Mouse (Mus musculus): Measurements from ENCODE around the gene 4930438A08Rik. TPM values are rescaled to one million over a fixed set of nuclear protein-coding genes. Genes with fewer than 3 reads are reported as not detected.

Gene 4930438A08Rik
- polyA plus RNA-seq, 1 experiment from 2014 or later: not detected

- H3K36me3 ChIP-seq (ENCODE audit: control insufficient read depth, insufficient read depth, low read length): peaks cover 11% of the 10 kb centered on the region
- H3K27me3 ChIP-seq (replicated peaks; ENCODE audit: control insufficient read depth, insufficient read depth, low read length): no peaks in the 10 kb centered on the region
- H3K4me2 ChIP-seq (ENCODE audit: low read length): no peak overlapping the region
- DNase-seq (ENCODE audit: low spot score) (no peak), ATAC-seq (no peak)
- no peak overlapping the region for H3K4me3 ChIP-seq (ENCODE audit: low read depth, low read length)
- H3K9me3 ChIP-seq (replicated peaks; ENCODE audit: control insufficient read depth, low read length): no peaks in the 10 kb centered on the region
- 94% methylated on average over 3 of the region's 3 CpGs for WGBS
- peaks cover 31% of the 10 kb centered on the region for H3K4me1 ChIP-seq (ENCODE audit: control insufficient read depth, insufficient read depth, low read length)
- no peak overlapping the region for H3K9ac ChIP-seq (ENCODE audit: low read length)
- no peak overlapping the region for H3K27ac ChIP-seq (ENCODE audit: low read depth, low read length)
These were observed 52.2 kb downstream of the 4930438A08Rik start for GRCm38 (mm10) chr11:58326781-58327180.

GRCm38 (mm10) chr11:58329906-58330275 lies 55.3 kb downstream of the 4930438A08Rik start:
- Histone ChIP-seq H3K4me2 (ENCODE audit: low read length) (peak overlapping the region; percentile 90), H3K27me3 (replicated peaks; ENCODE audit: control insufficient read depth, insufficient read depth, low read length) (no peaks in the 10 kb centered on the region), H3K9me3 (replicated peaks; ENCODE audit: control insufficient read depth, low read length) (no peaks in the 10 kb centered on the region), H3K36me3 (ENCODE audit: control insufficient read depth, insufficient read depth, low read length) (peaks cover 30% of the 10 kb centered on the region), H3K4me1 (ENCODE audit: control insufficient read depth, insufficient read depth, low read length) (peaks cover 23% of the 10 kb centered on the region), H3K27ac (ENCODE audit: low read depth, low read length) (peak overlapping the region; percentile 60; the same call in 1 of the 2 replicates), H3K9ac (ENCODE audit: low read length) (peak overlapping the region; percentile 77), H3K4me3 (ENCODE audit: low read depth, low read length) (peak overlapping the region; percentile 86)
- 0% methylated on average over 21 of the region's 21 CpGs for WGBS
- peak; percentile 35 for ATAC-seq
- DNase-seq (ENCODE audit: low spot score): no peak

- H3K36me3 ChIP-seq (ENCODE audit: control insufficient read depth, insufficient read depth, low read length): peaks cover 32% of the 10 kb centered on the region
- peak; percentile 97 for ATAC-seq
- H3K9ac ChIP-seq (ENCODE audit: low read length): peak within 1 kb of the TSS; percentile 77
- no peaks in the 10 kb centered on the region for H3K27me3 ChIP-seq (replicated peaks; ENCODE audit: control insufficient read depth, insufficient read depth, low read length)
- under 1% methylated on average over 52 of the region's 52 CpGs for WGBS
- peak within 1 kb of the TSS; percentile 90 for H3K4me2 ChIP-seq (ENCODE audit: low read length)
- peak; percentile 99 for DNase-seq (ENCODE audit: low spot score)
- peaks cover 23% of the 10 kb centered on the region for H3K4me1 ChIP-seq (ENCODE audit: control insufficient read depth, insufficient read depth, low read length)
- no peaks in the 10 kb centered on the region for H3K9me3 ChIP-seq (replicated peaks; ENCODE audit: control insufficient read depth, low read length)
- peak within 1 kb of the TSS; percentile 60; the same call in 1 of the 2 replicates for H3K27ac ChIP-seq (ENCODE audit: low read depth, low read length)
- H3K4me3 ChIP-seq (ENCODE audit: low read depth, low read length): peak within 1 kb of the TSS; percentile 86
These were observed 55.9 kb downstream of the 4930438A08Rik start, which contains the start of the genes Zfp672 and Sh3bp5l for GRCm38 (mm10) chr11:58330276-58331148. Zfp672 (minus strand) TSS chr11:58330339. Sh3bp5l (plus strand) TSS chr11:58330724.

- no peaks in the 10 kb centered on the region for H3K9me3 ChIP-seq (replicated peaks; ENCODE audit: control insufficient read depth, low read length)
- WGBS: 26% methylated on average over 10 of the region's 10 CpGs
- H3K27ac ChIP-seq (ENCODE audit: low read depth, low read length): no peak overlapping the region
- H3K4me2 ChIP-seq (ENCODE audit: low read length): peak overlapping the region; percentile 90
- no peaks in the 10 kb centered on the region for H3K27me3 ChIP-seq (replicated peaks; ENCODE audit: control insufficient read depth, insufficient read depth, low read length)
- H3K9ac ChIP-seq (ENCODE audit: low read length): peak overlapping the region; percentile 77
- no peak for ATAC-seq
- H3K4me1 ChIP-seq (ENCODE audit: control insufficient read depth, insufficient read depth, low read length): peaks cover 23% of the 10 kb centered on the region
- peaks cover 34% of the 10 kb centered on the region for H3K36me3 ChIP-seq (ENCODE audit: control insufficient read depth, insufficient read depth, low read length)
- peak overlapping the region; percentile 86 for H3K4me3 ChIP-seq (ENCODE audit: low read depth, low read length)
- DNase-seq (ENCODE audit: low spot score): no peak
These were observed 56.5 kb downstream of the 4930438A08Rik start for GRCm38 (mm10) chr11:58331149-58331495.

- no peaks in the 10 kb centered on the region for H3K27me3 ChIP-seq (replicated peaks; ENCODE audit: control insufficient read depth, insufficient read depth, low read length)
- no peak for DNase-seq (ENCODE audit: low spot score)
- peaks cover 23% of the 10 kb centered on the region for H3K4me1 ChIP-seq (ENCODE audit: control insufficient read depth, insufficient read depth, low read length)
- H3K9ac ChIP-seq (ENCODE audit: low read length): peak overlapping the region; percentile 77
- no peaks in the 10 kb centered on the region for H3K9me3 ChIP-seq (replicated peaks; ENCODE audit: control insufficient read depth, low read length)
- peaks cover 37% of the 10 kb centered on the region for H3K36me3 ChIP-seq (ENCODE audit: control insufficient read depth, insufficient read depth, low read length)
- peak overlapping the region; percentile 90 for H3K4me2 ChIP-seq (ENCODE audit: low read length)
- H3K4me3 ChIP-seq (ENCODE audit: low read depth, low read length): peak overlapping the region; percentile 86
- no peak for ATAC-seq
- no peak overlapping the region for H3K27ac ChIP-seq (ENCODE audit: low read depth, low read length)
- WGBS: 91% methylated on average over 6 of the region's 6 CpGs
These were observed 56.9 kb downstream of the 4930438A08Rik start for GRCm38 (mm10) chr11:58331546-58331945.

- H3K4me2 ChIP-seq (ENCODE audit: low read length): no peak overlapping the region
- DNase-seq (ENCODE audit: low spot score): no peak
- no peak overlapping the region for H3K9ac ChIP-seq (ENCODE audit: low read length)
- H3K36me3 ChIP-seq (ENCODE audit: control insufficient read depth, insufficient read depth, low read length): peaks cover 52% of the 10 kb centered on the region
- no peak for ATAC-seq
- no peaks in the 10 kb centered on the region for H3K9me3 ChIP-seq (replicated peaks; ENCODE audit: control insufficient read depth, low read length)
- H3K4me1 ChIP-seq (ENCODE audit: control insufficient read depth, insufficient read depth, low read length): peaks cover 15% of the 10 kb centered on the region
- H3K4me3 ChIP-seq (ENCODE audit: low read depth, low read length): no peak overlapping the region
- H3K27me3 ChIP-seq (replicated peaks; ENCODE audit: control insufficient read depth, insufficient read depth, low read length): no peaks in the 10 kb centered on the region
- WGBS: 88% methylated on average over 3 of the region's 3 CpGs
- no peak overlapping the region for H3K27ac ChIP-seq (ENCODE audit: low read depth, low read length)
These were observed 60.1 kb downstream of the 4930438A08Rik start for GRCm38 (mm10) chr11:58334746-58335145.

Other genes with a start within 250 kb of the 4930438A08Rik start
- not detected in 2 replicates for gene Gm12248, start 181.7 kb upstream of the 4930438A08Rik start, polyA plus RNA-seq (2014; fragmentation: Nextera tagmentation; extraction: Ambion mirVana)
- 136 and 146 TPM in 2 replicates for gene Cnot8, start 170.6 kb upstream of the 4930438A08Rik start, polyA plus RNA-seq (2014; fragmentation: Nextera tagmentation; extraction: Ambion mirVana)
- gene Gemin5, start 106.3 kb upstream of the 4930438A08Rik start, polyA plus RNA-seq (2014; fragmentation: Nextera tagmentation; extraction: Ambion mirVana): 15.0 and 15.2 TPM in 2 replicates
- 107 and 138 TPM in 2 replicates for gene Mrpl22, start 103.1 kb upstream of the 4930438A08Rik start, polyA plus RNA-seq (2014; fragmentation: Nextera tagmentation; extraction: Ambion mirVana)
- 1.4 and 1.6 TPM in 2 replicates for gene Igtp, start 75.2 kb upstream of the 4930438A08Rik start, polyA plus RNA-seq (2014; fragmentation: Nextera tagmentation; extraction: Ambion mirVana)
- 0.57 and 0.63 TPM in 2 replicates for gene Irgm2, start 75.2 kb upstream of the 4930438A08Rik start, polyA plus RNA-seq (2014; fragmentation: Nextera tagmentation; extraction: Ambion mirVana)
- gene Zfp692, start 32.3 kb downstream of the 4930438A08Rik start, polyA plus RNA-seq (2014; fragmentation: Nextera tagmentation; extraction: Ambion mirVana): 13.1 and 14.2 TPM in 2 replicates
- gene Zfp672, start 55.5 kb downstream of the 4930438A08Rik start, polyA plus RNA-seq (2014; fragmentation: Nextera tagmentation; extraction: Ambion mirVana): 38.8 and 45.4 TPM in 2 replicates
- gene Sh3bp5l, start 55.9 kb downstream of the 4930438A08Rik start, polyA plus RNA-seq (2014; fragmentation: Nextera tagmentation; extraction: Ambion mirVana): 29.5 and 43.3 TPM in 2 replicates
- gene Lypd8, start 104.2 kb downstream of the 4930438A08Rik start, polyA plus RNA-seq (2014; fragmentation: Nextera tagmentation; extraction: Ambion mirVana): 0.22 TPM in 1 of 2 replicates, not detected in the other
- not detected in 2 replicates for gene 1810065E05Rik, start 146.3 kb downstream of the 4930438A08Rik start, polyA plus RNA-seq (2014; fragmentation: Nextera tagmentation; extraction: Ambion mirVana)
- gene Gm12253, start 157.8 kb downstream of the 4930438A08Rik start, polyA plus RNA-seq (2014; fragmentation: Nextera tagmentation; extraction: Ambion mirVana): not detected in 2 replicates
- gene Lypd9, start 178.1 kb downstream of the 4930438A08Rik start, polyA plus RNA-seq (2014; fragmentation: Nextera tagmentation; extraction: Ambion mirVana): not detected in 2 replicates
- not detected in 2 replicates for gene Olfr30, start 187.5 kb downstream of the 4930438A08Rik start, polyA plus RNA-seq (2014; fragmentation: Nextera tagmentation; extraction: Ambion mirVana)
- not detected in 2 replicates for gene Olfr332, start 217.8 kb downstream of the 4930438A08Rik start, polyA plus RNA-seq (2014; fragmentation: Nextera tagmentation; extraction: Ambion mirVana)
- gene Olfr331, start 227.8 kb downstream of the 4930438A08Rik start, polyA plus RNA-seq (2014; fragmentation: Nextera tagmentation; extraction: Ambion mirVana): not detected in 2 replicates

Measured in forebrain, embryonic 14.5 days (tissue).